Mouse (Mus musculus): ENCODE data around the gene Slc25a40. TPM values are rescaled to one million over a fixed set of nuclear protein-coding genes. Genes with fewer than 3 reads are reported as not detected.

The Slc25a40 gene
- polyA plus RNA-seq, 1 experiment = 3.6 TPM

DNA sequence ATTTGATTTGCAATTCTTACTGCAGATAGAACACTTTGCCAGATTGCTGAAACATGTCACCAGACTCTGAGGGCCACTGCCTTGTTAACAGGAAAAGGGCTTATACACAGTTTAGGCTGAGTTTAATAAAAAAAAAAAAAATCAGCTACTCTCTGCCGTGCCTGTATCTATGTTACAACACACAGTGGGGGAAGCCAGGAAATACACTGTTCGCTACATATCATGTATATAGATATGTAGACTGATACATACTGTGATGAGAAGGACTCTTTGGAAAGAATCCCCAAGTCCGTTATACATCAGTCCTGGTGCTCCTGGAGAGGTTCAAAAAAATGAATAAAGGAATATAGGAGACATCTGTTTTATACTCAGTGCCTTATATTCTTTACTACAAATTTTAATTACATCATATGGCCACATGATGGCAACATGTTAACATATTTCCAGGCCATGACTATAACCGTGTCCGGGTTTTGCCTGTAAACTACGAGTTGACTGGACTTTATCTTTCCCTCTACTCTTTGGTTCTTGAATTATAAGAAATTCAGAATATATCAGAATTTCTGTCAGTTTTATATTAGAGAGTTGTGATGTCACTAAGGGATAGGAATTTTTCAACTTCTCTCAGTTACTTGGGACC, 66.9 kb downstream of the Slc25a40 start:
- no peak for DNase-seq
- WGBS = 49% methylated on average over 6 of the region's 6 CpGs

DNA sequence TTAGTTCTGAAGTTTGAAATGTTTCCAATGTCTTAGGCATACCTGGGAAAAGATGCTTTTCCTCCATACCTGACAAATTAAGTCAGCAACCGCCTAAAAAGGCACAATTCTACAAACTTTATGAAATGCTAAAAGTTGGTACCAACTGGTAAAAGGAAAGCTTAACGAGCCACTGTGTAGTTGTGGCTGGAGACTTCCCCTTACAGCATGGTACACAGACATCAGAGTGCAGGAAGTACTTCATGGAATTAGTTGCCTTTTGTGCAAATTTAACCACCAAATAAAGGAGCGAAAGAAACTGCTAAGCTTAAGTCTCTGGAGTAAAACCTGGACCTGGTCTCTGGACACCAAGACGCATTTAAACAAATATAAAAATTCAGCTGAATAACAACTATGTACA, 69.1 kb downstream of the Slc25a40 start:
- Histone ChIP-seq H3K36me3 (ENCODE audit: control insufficient read depth, insufficient read depth, low read length) (no peaks in the 10 kb centered on the region), H3K4me3 (ENCODE audit: control insufficient read depth, insufficient read depth, low read length) (no peak overlapping the region), H3K27me3 (ENCODE audit: control insufficient read depth, insufficient read depth, low read length) (no peaks in the 10 kb centered on the region), H3K27ac (ENCODE audit: control insufficient read depth, insufficient read depth, low read length) (no peak overlapping the region), H3K4me1 (replicated peaks; ENCODE audit: control insufficient read depth, insufficient read depth, low read length) (no peaks in the 10 kb centered on the region)
- WGBS = 31% methylated on average over 4 of the region's 4 CpGs
- no peak for DNase-seq
- no peak for TF ChIP-seq CTCF (IDR thresholded peaks at IDR 0.05; ENCODE audit: borderline replicate concordance, control insufficient read depth, extremely low read depth, insufficient read depth, low read length, poor library complexity)
- no peak for TF ChIP-seq POLR2A (IDR thresholded peaks at IDR 0.05; ENCODE audit: control insufficient read depth, extremely low read depth, insufficient read depth, low read length, poor library complexity)

More for the DNA sequence above, 66.9 kb downstream of the Slc25a40 start:
- Histone ChIP-seq H3K4me3 (ENCODE audit: control insufficient read depth, insufficient read depth, low read length) (no peak overlapping the region), H3K27me3 (ENCODE audit: control insufficient read depth, insufficient read depth, low read length) (no peaks in the 10 kb centered on the region), H3K27ac (ENCODE audit: control insufficient read depth, insufficient read depth, low read length) (no peak overlapping the region), H3K4me1 (replicated peaks; ENCODE audit: control insufficient read depth, insufficient read depth, low read length) (no peaks in the 10 kb centered on the region), H3K36me3 (ENCODE audit: control insufficient read depth, insufficient read depth, low read length) (no peaks in the 10 kb centered on the region)
- no peak for TF ChIP-seq POLR2A (IDR thresholded peaks at IDR 0.05; ENCODE audit: control insufficient read depth, extremely low read depth, insufficient read depth, low read length, poor library complexity)
- no peak for TF ChIP-seq CTCF (IDR thresholded peaks at IDR 0.05; ENCODE audit: borderline replicate concordance, control insufficient read depth, extremely low read depth, insufficient read depth, low read length, poor library complexity)

Other genes starting within 250 kb of the Slc25a40 start
- gene Adam22, start 54.7 kb upstream of the Slc25a40 start, polyA plus RNA-seq (2012; rRNA removed) = 0.23 and 0.55 TPM in 2 replicates
- 19.3 and 28.6 TPM in 2 replicates for gene Dbf4, start 134 bp upstream of the Slc25a40 start, polyA plus RNA-seq (2012; rRNA removed)
- 1.4 TPM in 2 replicates for gene Rundc3b, start 200.1 kb downstream of the Slc25a40 start, polyA plus RNA-seq (2012; rRNA removed)
- gene Abcb1a, start 237.2 kb downstream of the Slc25a40 start, polyA plus RNA-seq (2012; rRNA removed) = 1.2 and 1.4 TPM in 2 replicates

Measured in thymus, adult 2 months (tissue).